Mouse (Mus musculus): ENCODE data around the gene Cspg4. TPM values are rescaled to one million over a fixed set of nuclear protein-coding genes. Genes with fewer than 3 reads are reported as not detected.
A peak's percentile ranks its signal among the peaks of the same experiment; 100 is the strongest.

The Cspg4 gene
- total RNA-seq, 2 experiments from 2014 or later, result 13.8 to 17.0 TPM

DNA sequence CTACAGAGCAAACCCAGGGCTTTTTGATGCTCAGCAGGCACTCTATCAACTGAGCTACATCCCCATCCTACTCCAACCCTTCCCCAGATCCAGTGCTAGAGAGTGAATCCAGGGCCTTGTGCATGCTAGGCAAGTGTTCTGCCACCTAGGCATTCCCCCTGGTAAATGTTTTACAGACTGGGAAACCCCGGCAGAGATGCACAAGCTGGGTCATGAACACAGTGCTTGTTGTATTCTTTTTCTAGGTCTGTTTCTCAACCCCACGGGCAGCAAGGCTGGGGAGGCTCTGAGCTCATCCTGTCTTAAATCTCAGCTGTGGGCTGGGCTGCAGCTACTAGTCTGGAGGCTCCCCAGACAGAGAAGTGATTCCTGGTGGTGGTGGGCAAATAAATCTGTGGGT, 2.0 kb upstream of the Cspg4 start:
- no peak for DNase-seq (ENCODE audit: low spot score in 2 of 2)

GRCm38 (mm10) chr9:56864216-56864729, 560 bp upstream of the Cspg4 start, which contains the start of gene Odf3l1:
Gene Odf3l1, minus strand, starts transcription at chr9:56864679.
- DNase-seq (ENCODE audit: low spot score in 2 of 2), result no peak

- DNase-seq (ENCODE audit: low spot score in 2 of 2), result no peak
Observed at GRCm38 (mm10) chr9:56865673-56866400, 1.0 kb downstream of the Cspg4 start.

GRCm38 (mm10) chr9:56866430-56866829, 1.6 kb downstream of the Cspg4 start:
- no peak for DNase-seq (ENCODE audit: low spot score in 2 of 2)

DNA sequence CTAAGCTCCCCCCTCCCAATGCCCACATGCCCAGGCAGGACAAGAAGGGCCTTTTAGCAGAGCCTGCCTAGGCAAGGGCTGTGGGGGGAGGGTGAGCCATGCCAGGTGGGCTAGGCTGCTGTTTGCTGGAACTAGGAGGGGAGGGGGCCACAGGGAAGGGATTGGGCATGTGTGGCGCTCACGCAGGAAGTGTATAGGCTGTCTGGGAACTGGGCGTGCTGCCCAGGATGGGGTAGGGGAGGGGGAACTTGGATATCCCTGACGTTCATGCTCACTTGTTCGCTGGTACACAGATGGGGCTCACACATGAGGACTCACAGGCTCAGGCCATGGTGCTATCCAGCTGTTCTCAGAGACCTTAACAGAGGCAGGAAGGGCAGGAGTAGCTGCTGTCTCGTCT, 3.5 kb downstream of the Cspg4 start:
- peak; percentile 57 to 70 for DNase-seq (ENCODE audit: low spot score in 2 of 2)

DNA sequence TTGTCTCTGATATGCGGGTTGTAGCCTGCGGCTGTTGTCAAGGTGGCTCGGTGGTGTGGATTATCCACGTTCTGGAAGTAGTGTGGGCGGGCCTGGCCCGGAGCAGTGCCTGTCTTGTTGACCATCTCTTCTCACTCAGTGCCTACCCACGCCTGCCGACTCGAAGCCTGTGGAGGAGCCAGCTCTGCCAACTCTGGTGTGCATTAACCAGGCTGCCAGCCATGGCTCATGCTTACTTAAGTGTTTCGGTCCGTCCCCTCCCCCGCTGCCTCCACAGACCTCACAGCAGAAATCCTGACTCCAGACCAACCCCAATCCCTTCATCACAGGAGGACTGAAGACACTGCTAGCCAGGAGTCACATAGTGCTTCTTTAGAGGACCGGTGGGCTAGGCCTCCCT, 4.7 kb downstream of the Cspg4 start:
- DNase-seq (ENCODE audit: low spot score in 2 of 2), result peak; percentile 67 to 71

GRCm38 (mm10) chr9:56870778-56871177, 5.9 kb downstream of the Cspg4 start:
- DNase-seq (ENCODE audit: low spot score in 2 of 2), result no peak

GRCm38 (mm10) chr9:56871191-56871590, 6.4 kb downstream of the Cspg4 start:
- DNase-seq (ENCODE audit: low spot score in 2 of 2), result no peak

DNA sequence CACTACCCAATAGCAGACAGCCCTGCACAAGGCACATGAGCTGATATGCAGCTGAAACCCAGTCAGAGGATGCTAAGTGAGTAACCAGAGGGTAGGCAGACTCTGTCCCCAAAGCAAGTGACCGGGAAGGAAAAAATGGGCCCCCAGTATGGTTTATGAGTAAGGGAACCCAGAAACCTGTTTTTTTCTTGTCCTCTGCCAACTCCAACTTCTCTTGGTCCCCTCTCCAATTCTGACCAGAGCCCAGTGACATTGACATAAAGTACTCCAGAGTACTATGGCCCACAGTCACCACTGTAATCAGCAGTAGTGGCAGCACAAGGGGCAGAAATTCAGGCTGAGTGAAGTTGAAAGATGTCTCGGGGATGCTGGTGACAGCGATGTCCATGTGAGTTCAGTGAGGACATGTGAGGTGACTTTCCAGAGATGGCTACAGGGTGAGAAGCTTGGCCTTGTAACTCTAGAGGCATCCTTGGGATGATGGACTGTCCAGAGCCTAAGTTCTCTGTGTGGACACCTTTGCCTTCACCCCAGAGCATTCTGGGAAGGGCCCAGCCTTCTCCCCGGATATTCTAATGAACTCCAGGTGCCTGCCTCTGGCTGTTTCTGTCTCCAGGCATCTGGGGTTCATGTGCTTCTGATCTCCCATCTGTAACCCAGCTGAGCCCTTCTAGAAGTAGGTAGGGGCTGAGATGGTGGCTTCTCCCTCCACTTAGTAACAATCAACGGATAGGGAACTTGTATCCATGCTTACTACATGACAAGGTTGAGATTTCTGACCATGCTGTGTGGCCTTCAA, 7.5 kb downstream of the Cspg4 start:
- DNase-seq (ENCODE audit: low spot score in 2 of 2), result no peak

- no peak for DNase-seq (ENCODE audit: low spot score in 2 of 2)
Observed at GRCm38 (mm10) chr9:56873097-56873496, 8.3 kb downstream of the Cspg4 start.

DNA sequence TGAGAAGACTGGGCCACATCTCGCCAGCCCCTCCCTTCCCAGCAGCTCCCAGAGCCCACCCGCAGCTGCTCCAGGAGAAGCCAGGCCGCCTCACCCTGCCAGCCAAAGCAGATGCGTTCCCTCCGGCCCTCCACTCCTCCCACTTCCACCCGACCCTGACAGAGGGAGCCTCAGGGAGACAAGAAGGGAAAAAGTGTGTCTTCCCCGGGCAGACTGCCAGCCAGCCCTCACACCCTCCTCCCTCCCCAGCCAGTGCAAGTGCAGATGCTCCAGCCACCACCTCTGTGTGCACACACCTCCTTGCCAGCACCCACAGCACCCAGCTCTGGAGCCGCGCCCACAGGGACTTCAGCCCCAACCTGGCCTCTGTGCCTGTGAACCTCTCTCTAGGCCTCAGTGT, 12.0 kb downstream of the Cspg4 start:
- DNase-seq (ENCODE audit: low spot score in 2 of 2), result no peak

DNA sequence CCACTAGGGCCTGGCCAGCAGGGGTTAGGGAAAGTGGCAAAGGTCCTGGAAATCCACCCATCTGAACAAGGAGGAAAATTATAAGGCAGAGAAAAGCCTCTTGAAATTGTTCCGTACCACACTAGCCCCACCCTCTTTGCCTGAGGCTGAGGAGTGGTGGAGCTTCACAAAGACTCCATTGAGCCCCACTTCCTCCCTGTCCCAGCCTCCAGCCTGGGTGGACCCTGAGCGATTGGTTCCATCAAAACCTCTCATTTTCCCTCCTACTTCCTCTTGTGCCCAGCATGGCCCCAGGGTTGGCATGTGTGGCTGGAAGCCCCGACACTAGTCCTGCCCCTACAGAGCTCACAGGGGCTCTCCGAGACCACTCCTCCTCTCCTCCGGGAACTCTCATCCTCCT, 12.5 kb downstream of the Cspg4 start:
- DNase-seq (ENCODE audit: low spot score in 2 of 2), result no peak

GRCm38 (mm10) chr9:56880790-56881189, 16.0 kb downstream of the Cspg4 start:
- DNase-seq (ENCODE audit: low spot score in 2 of 2), result peak in 1 of 2 experiments; percentile 45

- no peak for DNase-seq (ENCODE audit: low spot score in 2 of 2)
Observed at GRCm38 (mm10) chr9:56881539-56882082, 16.8 kb downstream of the Cspg4 start.

GRCm38 (mm10) chr9:56882283-56882682, 17.4 kb downstream of the Cspg4 start:
- DNase-seq (ENCODE audit: low spot score in 2 of 2), result no peak

DNA sequence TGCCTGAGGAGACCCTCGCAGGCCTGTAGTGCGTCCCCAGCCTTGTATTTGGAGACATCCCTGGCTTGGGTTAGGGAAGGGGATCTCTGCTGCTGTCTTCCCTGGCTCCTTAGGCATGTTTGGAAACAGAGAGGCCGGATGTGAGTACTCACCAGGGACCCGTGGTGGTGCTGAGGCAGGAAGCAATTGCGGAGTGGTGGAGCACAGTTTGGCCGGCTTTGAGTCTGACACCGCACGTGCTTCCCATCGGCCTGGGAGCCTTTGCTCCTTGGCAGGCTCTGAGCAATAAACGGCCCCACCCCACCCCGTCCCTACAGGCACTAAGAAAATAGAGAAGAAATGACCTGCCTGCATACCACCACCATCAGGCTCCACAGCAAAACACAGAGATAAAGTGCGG, 18.0 kb downstream of the Cspg4 start:
- DNase-seq (ENCODE audit: low spot score in 2 of 2), result no peak

DNA sequence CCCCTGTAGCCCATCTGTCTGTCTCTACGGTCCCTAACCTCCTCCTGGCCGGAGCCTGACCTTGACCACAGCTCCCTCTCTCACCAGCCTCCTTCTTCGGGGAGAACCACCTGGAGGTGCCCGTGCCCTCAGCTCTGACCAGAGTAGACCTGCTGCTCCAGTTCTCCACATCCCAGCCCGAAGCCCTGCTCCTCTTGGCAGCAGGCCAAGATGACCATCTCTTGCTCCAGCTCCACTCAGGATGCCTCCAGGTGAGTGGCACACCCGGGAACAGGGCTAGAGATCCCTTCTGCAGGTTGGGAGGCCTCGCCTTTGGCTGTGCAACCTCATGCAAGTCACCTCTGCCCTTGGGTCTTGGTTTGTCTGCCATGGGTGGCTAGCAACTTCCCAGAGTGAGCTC, 18.6 kb downstream of the Cspg4 start:
- DNase-seq (ENCODE audit: low spot score in 2 of 2), result no peak

DNA sequence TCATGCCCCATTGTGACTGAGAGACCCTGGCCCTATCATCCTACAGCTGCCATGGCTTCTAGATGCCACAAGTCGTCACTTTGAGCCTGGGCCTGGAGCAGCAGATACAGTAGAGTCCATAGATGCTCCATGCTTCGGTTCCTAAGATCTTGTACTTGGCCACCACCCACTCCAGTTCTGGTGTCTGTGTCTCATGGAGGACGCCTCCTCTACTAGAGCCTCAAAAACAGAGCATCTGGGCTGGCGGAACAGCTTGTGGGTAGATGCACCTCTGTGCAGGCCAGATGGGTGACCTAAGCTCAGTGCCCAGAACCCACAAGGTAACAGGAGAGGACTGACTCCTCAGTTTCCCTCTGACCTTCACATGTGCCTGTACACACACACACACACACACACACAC, 19.5 kb downstream of the Cspg4 start:
- no peak for DNase-seq (ENCODE audit: low spot score in 2 of 2)

- DNase-seq (ENCODE audit: low spot score in 2 of 2), result no peak
Observed at GRCm38 (mm10) chr9:56886113-56886512, 21.3 kb downstream of the Cspg4 start.

GRCm38 (mm10) chr9:56886601-56887000, 21.8 kb downstream of the Cspg4 start:
- no peak for DNase-seq (ENCODE audit: low spot score in 2 of 2)

DNA sequence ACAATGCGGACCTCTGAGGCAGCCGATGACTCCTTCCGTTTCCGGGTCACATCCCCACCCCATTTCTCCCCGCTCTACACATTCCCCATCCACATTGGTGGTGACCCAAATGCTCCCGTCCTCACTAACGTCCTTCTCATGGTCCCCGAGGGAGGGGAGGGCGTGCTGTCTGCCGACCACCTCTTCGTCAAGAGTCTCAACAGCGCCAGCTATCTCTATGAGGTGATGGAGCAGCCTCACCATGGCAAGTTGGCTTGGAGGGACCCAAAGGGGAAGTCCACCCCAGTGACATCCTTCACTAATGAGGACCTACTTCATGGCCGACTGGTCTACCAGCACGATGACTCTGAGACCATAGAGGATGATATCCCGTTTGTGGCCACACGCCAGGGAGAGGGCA, 22.7 kb downstream of the Cspg4 start:
- DNase-seq (ENCODE audit: low spot score in 2 of 2), result no peak

GRCm38 (mm10) chr9:56889817-56890216, 25.0 kb downstream of the Cspg4 start:
- DNase-seq (ENCODE audit: low spot score in 2 of 2), result peak; percentile 63 to 91
